Mouse (Mus musculus): ENCODE measurements around the gene Nup88. TPM values are rescaled to one million over a fixed set of nuclear protein-coding genes. Genes with fewer than 3 reads are reported as not detected.

Gene Nup88
- total RNA-seq (2023): 10 to 100 TPM; 91.2 to 98.1 TPM

GRCm38 (mm10) chr11:70969821-70970559 is at the start of gene Nup88, which contains the start of gene Rpain:
TSS of gene Nup88 (minus strand) at chr11:70969973.
TSS of gene Rpain (plus strand) at chr11:70970213.

GRCm38 (mm10) chr11:71004316-71004773 is 34.6 kb upstream of the Nup88 start, which contains the start of gene Dhx33:
TSS of gene Dhx33 (minus strand) at chr11:71004437.

GRCm38 (mm10) chr11:70982557-70983228 is 12.9 kb upstream of the Nup88 start, which contains the start of gene C1qbp:
TSS of gene C1qbp (minus strand) at chr11:70983026.

Other genes starting within 250 kb of the Nup88 start
- gene Zfp3, start 205.8 kb downstream of the Nup88 start, total RNA-seq (2023): 1 to 10 TPM; 3.3 to 4.7 TPM
- not detected for gene Scimp, start 157.4 kb downstream of the Nup88 start, total RNA-seq (2023)
- 10 to 100 TPM; 37.8 to 41.6 TPM for gene Rabep1, start 125.2 kb downstream of the Nup88 start, total RNA-seq (2023)
- 10 to 100 TPM; 49.0 to 50.9 TPM for gene Rpain, start 240 bp upstream of the Nup88 start, total RNA-seq (2023)
- 100 to 1,000 TPM in 1 of 2 experiments, 10 to 100 TPM in 1; 92.8 to 110 TPM for gene C1qbp, start 13.1 kb upstream of the Nup88 start, total RNA-seq (2023)
- 10 to 100 TPM; 29.8 to 33.7 TPM for gene Dhx33, start 34.5 kb upstream of the Nup88 start, total RNA-seq (2023)
- gene Mis12, start 49.6 kb upstream of the Nup88 start, total RNA-seq (2023): 10 to 100 TPM; 13.4 to 17.3 TPM
- gene Derl2, start 49.9 kb upstream of the Nup88 start, total RNA-seq (2023): 10 to 100 TPM; 34.5 to 38.4 TPM
- gene 6330403K07Rik, start 63.5 kb upstream of the Nup88 start, total RNA-seq (2023): under 1 TPM; 0.39 to 0.61 TPM
- gene Nlrp1a, start 174.7 kb upstream of the Nup88 start, total RNA-seq (2023): 1 to 10 TPM; 4.2 to 4.6 TPM

Measured in T-cell, adult 66 days (primary cell).